Mouse (Mus musculus): ENCODE measurements around the gene Ptprd. TPM values are rescaled to one million over a fixed set of nuclear protein-coding genes. Genes with fewer than 3 reads are reported as not detected.
A peak's percentile ranks its signal among the peaks of the same experiment; 100 is the strongest.

Ptprd gene
- total RNA-seq, 2 experiments from 2014 or later: 20.3 to 21.1 TPM

GRCm38 (mm10) chr4:76977056-76977809, 1234.5 kb downstream of the Ptprd start:
- intact Hi-C loops (cut with DNase I): no loop called here
- no peak for DNase-seq

DNA sequence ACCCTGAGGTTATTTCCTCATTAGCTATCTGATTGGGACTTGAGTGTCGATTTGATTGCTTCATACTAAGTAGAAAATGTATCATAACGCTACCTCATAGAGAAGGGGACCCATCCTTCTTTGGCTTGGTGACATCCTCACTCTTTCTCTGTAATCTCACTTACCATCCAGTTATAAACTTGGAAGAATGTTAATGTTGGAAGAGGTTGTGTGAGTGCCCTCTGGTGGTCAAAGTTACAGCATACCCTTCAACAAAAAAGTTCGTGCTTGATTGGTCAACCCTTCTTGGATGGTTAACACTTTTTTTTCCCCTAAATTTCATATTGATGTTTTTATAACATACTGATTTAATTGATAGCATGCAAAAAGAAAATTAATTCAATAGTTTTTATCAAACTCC, 1263.5 kb downstream of the Ptprd start:
- DNase-seq: peak; percentile 7 to 24
- intact Hi-C loops (cut with DNase I): no loop called here

DNA sequence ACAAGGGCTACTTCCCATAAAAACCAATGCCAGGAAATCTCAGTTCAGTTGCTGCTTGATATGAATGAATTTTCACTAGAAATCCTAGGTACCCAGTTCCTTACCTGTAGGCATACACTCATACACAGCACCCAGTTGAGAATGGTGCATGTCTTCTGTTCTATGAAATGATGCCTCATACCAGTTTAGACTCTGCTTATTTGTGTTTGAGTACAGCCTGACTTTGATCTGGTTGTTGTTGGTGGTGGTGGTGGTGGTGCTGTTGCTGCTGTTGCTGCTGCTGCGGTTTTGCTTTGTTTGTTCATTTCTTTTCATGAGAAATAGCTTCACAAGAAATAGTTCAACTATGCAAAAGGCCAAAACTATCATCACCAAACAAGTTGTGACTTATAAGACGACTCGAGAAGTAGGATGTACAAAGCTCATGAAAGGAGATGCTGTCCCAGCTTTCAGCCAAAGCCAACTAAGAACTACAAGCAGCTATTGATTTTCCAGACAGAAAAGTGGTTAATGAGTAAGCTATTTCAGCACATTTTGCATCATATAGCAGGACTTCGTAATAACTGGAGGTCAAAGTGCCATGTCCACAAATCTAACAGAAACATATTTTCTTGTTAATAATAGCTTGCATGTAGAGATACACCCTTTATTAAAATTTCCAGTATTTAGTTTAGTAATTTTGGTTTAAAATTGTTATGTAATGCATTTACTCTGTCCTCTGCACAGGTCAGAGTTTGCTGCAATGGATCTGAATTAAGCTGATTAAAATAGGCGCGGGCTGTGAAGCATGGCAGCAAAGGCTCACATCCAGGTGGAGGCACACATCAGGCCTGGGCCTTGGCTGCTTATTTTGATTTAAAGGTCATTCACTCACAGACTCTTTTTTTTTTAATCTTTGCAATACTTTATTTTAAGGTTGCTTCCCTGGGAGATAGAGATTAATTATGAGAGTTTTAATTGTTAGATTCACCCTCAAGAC, 1270.1 kb downstream of the Ptprd start:
- no peak for DNase-seq
- intact Hi-C loops (cut with DNase I): no loop called here

DNA sequence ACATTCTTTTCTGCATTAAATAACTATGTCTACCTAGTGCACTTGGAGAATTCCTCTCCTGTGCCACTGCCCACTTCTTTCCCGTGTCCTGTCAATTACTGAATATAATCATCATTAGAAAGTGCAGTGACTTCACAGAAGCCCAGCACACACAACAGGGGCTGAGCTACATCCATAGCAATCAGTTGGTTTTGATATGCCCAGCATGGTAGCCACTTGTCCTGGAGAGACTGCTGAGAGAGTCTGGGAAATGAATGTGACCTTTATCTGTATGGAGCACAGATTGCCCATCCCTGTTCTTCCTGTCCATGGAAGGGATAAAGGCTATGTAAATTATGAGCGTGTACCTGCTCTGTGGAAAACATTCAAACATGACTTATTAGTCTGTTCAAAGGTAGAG, 1280.2 kb downstream of the Ptprd start:
- intact Hi-C loops (cut with DNase I): no loop called here
- DNase-seq: no peak

DNA sequence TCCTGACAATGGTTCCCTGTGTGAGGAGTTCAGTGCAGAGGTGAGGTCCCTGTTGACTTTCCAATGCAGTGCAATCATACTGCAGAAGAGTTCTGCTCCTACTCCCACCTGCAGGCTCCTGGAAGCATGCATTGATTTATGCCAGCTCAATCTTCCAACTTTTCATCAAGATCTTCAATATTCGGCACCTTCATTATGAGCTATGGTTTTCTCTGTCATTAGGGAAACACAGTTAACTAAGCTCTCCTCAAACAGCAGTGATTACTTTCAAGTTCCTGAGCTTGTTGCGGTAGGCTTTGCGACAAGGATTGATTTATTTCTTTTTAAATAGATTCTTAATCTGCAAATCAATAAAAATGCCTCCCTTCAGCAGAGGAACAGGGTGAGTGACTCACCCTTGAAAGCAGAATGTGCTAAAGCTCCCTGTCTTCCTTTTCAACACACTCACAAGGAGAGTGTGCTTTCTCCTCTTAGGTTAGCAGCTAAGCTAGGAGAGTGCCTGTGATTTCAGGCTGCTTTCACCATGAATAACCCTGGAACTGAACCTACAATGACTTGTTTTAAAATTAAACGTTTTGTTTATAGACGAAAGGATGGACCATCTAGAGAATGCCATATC, 1298.1 kb downstream of the Ptprd start:
- DNase-seq: no peak
- intact Hi-C loops (cut with DNase I): no loop called here

- intact Hi-C loops (cut with DNase I): no loop called here
These were observed 1310.1 kb downstream of the Ptprd start for GRCm38 (mm10) chr4:76901692-76902091.

DNA sequence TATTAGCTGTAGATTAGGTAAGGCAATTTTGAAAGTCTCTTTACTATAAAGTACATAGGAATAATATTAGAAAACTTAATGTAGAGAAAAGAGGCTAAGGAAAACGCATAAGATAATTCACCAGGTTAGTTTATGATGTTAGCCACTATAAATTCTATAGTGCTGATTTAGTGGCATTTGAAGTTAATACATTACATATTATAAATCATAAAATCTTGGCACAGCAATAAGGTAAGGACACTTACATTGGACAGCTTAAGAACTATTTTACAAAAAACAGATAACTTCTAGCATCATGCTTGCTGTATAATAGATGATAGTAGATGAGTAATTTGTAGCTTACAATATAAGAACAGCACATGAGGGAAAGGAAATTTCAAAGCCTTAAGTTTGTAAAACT, 1322.1 kb downstream of the Ptprd start:
- no peak for DNase-seq
- intact Hi-C loops (cut with DNase I): no loop called here

More at GRCm38 (mm10) chr4:76901692-76902091, 1310.1 kb downstream of the Ptprd start:
- no peak for DNase-seq

DNA sequence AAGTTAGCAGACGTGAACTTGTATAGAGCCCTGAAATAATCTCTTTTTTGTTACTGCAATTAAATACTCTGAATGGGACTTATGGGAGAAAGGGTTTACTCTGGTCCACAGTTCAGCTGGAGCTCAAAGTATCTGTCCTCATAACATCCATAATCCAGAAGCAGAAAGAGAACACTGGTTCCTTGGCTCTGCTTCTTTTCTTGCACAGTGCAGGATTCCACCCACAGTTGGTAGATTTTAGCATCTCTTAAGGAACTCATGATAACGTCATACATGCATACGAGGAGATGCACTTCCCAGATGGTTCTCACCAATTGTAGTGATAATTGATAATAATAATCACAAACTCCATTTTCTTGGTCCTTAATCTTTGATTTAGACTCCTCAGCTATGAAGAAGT, 1330.2 kb downstream of the Ptprd start:
- intact Hi-C loops (cut with DNase I): no loop called here
- no peak for DNase-seq

DNA sequence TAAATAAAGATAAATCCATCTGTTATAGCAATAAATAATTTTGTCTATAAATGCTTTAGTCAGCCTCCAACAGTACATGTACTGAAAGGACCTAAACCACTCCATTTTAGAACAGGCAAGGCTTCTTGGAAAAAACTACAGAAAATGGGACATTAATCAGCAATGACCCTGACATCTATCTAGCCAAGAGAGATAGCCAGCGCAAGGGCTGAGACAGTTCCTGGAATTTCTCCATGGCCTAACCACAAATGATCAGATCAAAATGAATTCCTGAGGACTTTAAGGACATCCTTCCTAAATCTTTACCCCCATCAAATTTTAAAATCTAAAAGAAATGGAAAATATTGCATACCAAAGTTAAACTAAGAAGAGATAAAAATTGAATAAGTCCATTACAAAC, 1340.8 kb downstream of the Ptprd start:
- intact Hi-C loops (cut with DNase I): no loop called here
- no peak for DNase-seq

DNA sequence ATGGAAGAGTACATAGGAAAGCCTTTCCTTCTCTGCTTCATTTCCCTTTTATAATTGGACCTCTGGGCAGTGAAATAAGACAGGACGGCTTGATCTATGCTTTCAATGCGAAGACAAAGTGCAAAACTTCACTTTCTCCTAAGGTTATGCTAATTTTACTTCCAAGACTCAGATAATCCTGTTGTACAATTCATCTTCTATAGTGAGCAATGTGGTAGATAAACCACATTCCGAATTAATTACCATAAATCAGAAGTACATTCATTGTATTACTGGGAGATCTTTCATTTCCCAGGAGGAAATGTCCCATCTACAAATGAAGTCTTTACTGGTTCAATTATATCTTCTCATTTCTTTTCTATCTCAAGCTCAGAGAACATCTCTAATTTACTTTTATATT, 1346.2 kb downstream of the Ptprd start:
- no peak for DNase-seq
- intact Hi-C loops (cut with DNase I): no loop called here

DNA sequence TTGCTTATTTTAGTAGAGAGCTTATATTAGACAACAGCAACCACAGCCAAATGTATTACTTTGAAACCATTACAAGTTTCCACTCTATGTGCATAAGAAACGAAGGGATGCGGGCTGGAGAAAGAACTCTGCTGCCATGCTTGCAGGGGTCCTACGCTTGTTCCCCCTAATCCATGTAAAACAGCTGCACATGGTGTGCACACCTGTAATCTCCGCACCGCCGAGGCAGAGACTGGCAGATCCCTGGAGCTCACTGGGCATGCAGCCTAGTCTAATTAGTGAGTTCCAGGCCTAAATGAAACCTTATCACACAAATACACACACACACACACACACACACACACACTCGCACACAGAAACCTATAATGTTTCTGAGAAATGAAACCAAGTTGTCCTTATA, 1365.5 kb downstream of the Ptprd start:
- DNase-seq: no peak
- intact Hi-C loops (cut with DNase I): no loop called here

GRCm38 (mm10) chr4:76839016-76839415, 1372.7 kb downstream of the Ptprd start:
- no peak for DNase-seq
- intact Hi-C loops (cut with DNase I): no loop called here

DNA sequence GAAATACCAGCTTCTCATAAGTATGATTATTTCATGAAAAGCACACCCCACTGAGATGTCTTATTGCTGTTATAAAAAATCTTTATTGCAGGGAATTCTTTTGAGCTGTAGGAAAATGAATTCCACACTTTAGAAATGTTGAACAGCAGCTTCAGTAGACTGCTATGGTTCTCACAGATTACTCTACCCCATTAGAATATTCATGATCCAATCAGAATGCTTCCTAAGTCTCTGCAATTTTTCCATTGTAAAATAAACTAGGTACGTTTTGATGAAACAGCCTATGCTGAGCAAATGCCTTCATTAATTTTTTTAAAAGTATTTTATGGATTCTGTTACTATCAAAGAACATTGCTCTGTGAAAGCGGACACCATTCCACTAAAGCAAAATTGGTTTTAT, 1399.6 kb downstream of the Ptprd start:
- DNase-seq: no peak
- intact Hi-C loops (cut with DNase I): no loop called here

GRCm38 (mm10) chr4:76802708-76803107, 1409.1 kb downstream of the Ptprd start:
- intact Hi-C loops (cut with DNase I): no loop called here
- no peak for DNase-seq

- intact Hi-C loops (cut with DNase I): no loop called here
- DNase-seq: no peak
These were observed 1413.5 kb downstream of the Ptprd start for GRCm38 (mm10) chr4:76798010-76799007.

GRCm38 (mm10) chr4:76785389-76785788, 1426.4 kb downstream of the Ptprd start:
- DNase-seq: no peak

DNA sequence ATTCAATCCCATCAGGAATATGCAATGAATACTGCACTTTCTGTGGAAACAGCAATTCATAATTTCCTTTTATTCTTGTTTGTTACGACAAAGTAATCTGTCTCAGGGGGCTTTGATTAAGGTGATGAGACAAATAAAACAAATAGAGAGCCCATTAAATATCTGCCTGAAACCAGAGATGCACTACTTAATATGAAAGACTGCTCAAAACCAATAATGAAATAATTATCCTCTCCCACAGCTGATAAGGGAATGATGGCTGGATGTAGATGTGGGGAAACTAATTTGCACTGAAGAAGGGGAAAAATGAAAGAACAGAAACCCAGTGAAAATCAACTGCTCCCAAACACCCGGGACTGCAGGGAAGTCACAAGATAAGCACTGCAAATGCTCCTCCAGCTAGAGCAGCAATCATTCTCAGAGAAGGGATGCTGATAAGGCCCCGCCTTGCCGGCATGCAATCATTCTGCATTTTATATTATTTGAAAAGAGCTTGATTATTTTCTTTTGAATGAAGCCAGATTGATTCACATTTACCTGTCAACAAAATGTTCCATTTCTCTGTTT, 1432.1 kb downstream of the Ptprd start:
- intact Hi-C loops (cut with DNase I): no loop called here
- DNase-seq: no peak

More at GRCm38 (mm10) chr4:76785389-76785788, 1426.4 kb downstream of the Ptprd start:
- intact Hi-C loops (cut with DNase I): no loop called here

DNA sequence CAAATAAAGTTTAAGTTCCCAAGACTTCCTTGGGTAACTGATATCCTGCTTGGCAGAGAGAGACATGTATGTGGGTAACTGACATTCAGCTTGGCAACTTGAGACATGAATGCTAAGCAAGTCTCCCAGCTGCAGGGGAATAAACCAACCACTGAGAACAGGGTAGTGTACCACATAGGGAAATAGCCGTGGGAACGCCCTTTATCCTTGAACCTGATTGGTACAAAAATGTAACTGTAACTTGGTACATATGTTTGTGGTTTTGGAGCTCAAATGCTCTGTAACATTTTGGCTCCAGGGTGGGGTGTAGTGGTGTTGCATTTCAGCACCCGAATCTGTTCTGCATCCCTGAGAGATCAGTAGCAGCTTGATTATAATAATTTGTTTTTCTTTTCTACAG, 1444.8 kb downstream of the Ptprd start:
- DNase-seq: no peak
- intact Hi-C loops (cut with DNase I): no loop called here

GRCm38 (mm10) chr4:76766429-76766828, 1445.3 kb downstream of the Ptprd start:
- no peak for DNase-seq
- intact Hi-C loops (cut with DNase I): no loop called here

GRCm38 (mm10) chr4:76750709-76751108, 1461.1 kb downstream of the Ptprd start:
- intact Hi-C loops (cut with DNase I): no loop called here
- no peak for DNase-seq
